Mouse (Mus musculus) hindbrain, embryonic 11.5 days (tissue): ENCODE data around the gene Hfe. TPM values are rescaled to one million over a fixed set of nuclear protein-coding genes. Genes with fewer than 3 reads are reported as not detected.
"Not testable (repeated sequence)": the region's sequence is repeated elsewhere in the genome, so short reads cannot be mapped to it uniquely, and the experiment has no call there.

Experiments used
- ATAC-seq: fragments of 200-750 bp; cut with Nextera tagmentation; 2 replicates; pipeline ENCODE4 v1.8.0; 2017; ENCODE audit warnings: mild to moderate bottlenecking, moderate TSS enrichment, moderate library complexity; ENCODE audit not compliant: low FRiP score
- DNase-seq: peaks from one replicate; pipeline ENCODE4 v3.0.0-alpha.2; 2015; ENCODE audit warnings: low spot score
- H3K27ac ChIP-seq: fragments of 300-500 bp; sonication (generic); 2 replicates; pipeline ENCODE4 v1.5.1; 2014; ENCODE audit warnings: mild to moderate bottlenecking, low read depth, low read length
- H3K27me3 ChIP-seq: fragments of 300-500 bp; sonication (generic); 2 replicates; pipeline ENCODE4 v1.6.1; 2014; ENCODE audit warnings: mild to moderate bottlenecking, low read length, moderate library complexity, mixed read lengths; ENCODE audit not compliant: control insufficient read depth, insufficient read depth
- H3K36me3 ChIP-seq: fragments of 300-500 bp; sonication (generic); 2 replicates; pipeline ENCODE4 v1.6.1; 2014; ENCODE audit warnings: mild to moderate bottlenecking, low read length, moderate library complexity, mixed read lengths; ENCODE audit not compliant: control insufficient read depth, insufficient read depth
- H3K4me1 ChIP-seq: fragments of 300-500 bp; sonication (generic); replicated peaks from 2 replicates; pipeline ENCODE4 v1.6.1; 2014; ENCODE audit warnings: low read length, mixed read lengths; ENCODE audit not compliant: control insufficient read depth, insufficient read depth
- H3K4me2 ChIP-seq: fragments of 300-500 bp; sonication (generic); replicated peaks from 2 replicates; pipeline ENCODE4 v1.6.1; 2014; ENCODE audit warnings: mild to moderate bottlenecking, low read depth, low read length
- H3K4me3 ChIP-seq: fragments of 300-500 bp; sonication (generic); 2 replicates; pipeline ENCODE4 v1.5.1; 2014; ENCODE audit warnings: low read depth, low read length
- H3K9ac ChIP-seq: fragments of 300-500 bp; sonication (generic); 2 replicates; pipeline ENCODE4 v1.6.1; 2014; ENCODE audit warnings: low read depth, low read length
- H3K9me3 ChIP-seq: fragments of 300-500 bp; sonication (generic); 2 replicates; pipeline ENCODE4 v1.6.1; 2016; ENCODE audit warnings: low read length; ENCODE audit not compliant: control insufficient read depth
- WGBS: fragments of 180-500 bp; shearing (Covaris S2); extraction: QIAGEN DNeasy Blood & Tissue Kit; methylation state at CpG from one replicate; pipeline ENCODE4 v1.1.7; 2014; 5-methylcytosine and 5-hydroxymethylcytosine counted together
- polyA plus RNA-seq: library from polyadenylated mRNA; unstranded; fragments of >200 nt; fragmentation: Nextera tagmentation; extraction: Ambion mirVana; gene quantifications from 2 replicates; pipeline ENCODE4 v1.2.1, GENCODE M21; 2014

Hfe gene
- polyA plus RNA-seq, 1 experiment from 2014 or later, result 3.4 TPM

DNA sequence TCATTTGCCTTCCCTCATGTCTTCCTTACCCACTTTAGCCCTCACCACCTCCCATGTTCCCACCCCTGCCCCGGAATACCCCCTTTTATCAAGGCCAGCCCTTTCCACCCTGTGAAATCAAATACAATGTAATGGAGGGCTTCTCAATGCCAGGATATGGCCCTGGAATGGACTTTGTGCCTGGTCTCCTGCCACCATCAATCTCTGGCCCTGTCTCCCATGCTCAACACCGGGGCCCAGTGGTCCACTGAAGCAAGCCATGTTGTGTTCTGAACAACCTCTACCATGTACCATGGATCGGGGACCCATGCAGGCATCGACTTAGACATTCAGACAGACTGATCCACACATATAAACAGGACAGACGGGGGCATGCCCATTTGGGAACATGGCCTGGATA is 19.1 kb upstream of the Hfe start:
- H3K9me3 ChIP-seq, result no peaks in the 10 kb centered on the region
- no peak for DNase-seq
- no peak overlapping the region for H3K4me3 ChIP-seq
- no peak overlapping the region for H3K27ac ChIP-seq
- H3K9ac ChIP-seq, result no peak overlapping the region
- no peaks in the 10 kb centered on the region for H3K36me3 ChIP-seq
- H3K4me1 ChIP-seq, result no peaks in the 10 kb centered on the region
- H3K27me3 ChIP-seq, result no peaks in the 10 kb centered on the region
- 92% methylated on average over 5 of the region's 5 CpGs for WGBS
- H3K4me2 ChIP-seq, result no peak overlapping the region
- no peak for ATAC-seq

DNA sequence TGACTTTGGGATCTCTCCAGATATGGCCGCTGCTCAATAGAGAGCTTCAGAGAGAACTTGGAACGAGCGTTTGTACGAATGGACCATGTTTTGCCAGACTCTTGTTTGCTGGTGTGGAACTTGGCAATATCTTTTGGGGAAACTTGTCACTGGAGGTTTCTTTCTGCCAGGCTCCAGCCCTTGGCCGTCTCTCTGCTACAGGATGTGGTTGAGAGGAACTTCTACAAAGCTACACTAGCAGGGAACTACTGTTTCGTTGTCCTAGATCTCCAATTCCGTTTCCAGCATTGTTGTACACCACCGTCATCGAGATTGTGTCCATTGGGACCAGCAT is 18.5 kb upstream of the Hfe start:
- 92% methylated on average over 9 of the region's 9 CpGs for WGBS
- no peak overlapping the region for H3K4me3 ChIP-seq
- no peak overlapping the region for H3K27ac ChIP-seq
- H3K4me2 ChIP-seq, result no peak overlapping the region
- H3K36me3 ChIP-seq, result no peaks in the 10 kb centered on the region
- no peaks in the 10 kb centered on the region for H3K9me3 ChIP-seq
- H3K4me1 ChIP-seq, result no peaks in the 10 kb centered on the region
- ATAC-seq (no peak), DNase-seq (no peak)
- no peaks in the 10 kb centered on the region for H3K27me3 ChIP-seq
- no peak overlapping the region for H3K9ac ChIP-seq

DNA sequence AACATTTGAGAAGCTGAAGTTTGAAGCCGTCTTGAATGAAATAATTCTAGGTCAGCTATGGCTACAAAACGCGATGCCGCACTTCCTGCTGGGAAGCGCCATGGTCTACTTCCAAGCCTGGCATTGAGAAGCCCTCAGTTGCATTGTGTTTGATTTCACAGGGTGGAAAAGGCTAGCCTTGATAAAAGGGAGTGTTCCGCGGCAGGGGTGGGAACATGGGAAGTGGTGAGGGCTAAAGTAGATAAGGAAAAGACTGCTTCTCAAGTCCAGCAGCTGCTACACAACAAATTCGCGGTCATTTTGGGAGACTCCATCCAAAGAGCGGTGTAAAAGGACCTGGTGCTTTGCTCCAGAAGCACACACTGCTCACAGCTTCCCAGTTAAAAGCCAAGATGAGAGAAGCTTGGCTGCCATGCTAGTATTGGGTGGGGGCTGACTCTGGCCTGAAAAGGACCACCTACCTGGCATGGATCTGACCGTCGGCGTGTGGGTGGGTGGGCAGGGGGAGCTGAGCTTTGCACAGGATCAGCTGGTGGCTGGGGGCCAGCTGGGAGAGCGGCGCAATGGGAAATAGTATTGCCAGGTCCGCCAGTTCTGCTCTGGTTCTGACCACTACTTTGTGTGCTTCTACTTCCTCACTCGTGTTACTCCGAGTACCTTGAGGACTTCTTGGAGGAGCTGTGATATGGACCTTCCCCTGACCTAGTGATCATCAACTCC is 18.0 kb upstream of the Hfe start:
- H3K27ac ChIP-seq, result no peak overlapping the region
- H3K4me1 ChIP-seq, result no peaks in the 10 kb centered on the region
- no peaks in the 10 kb centered on the region for H3K9me3 ChIP-seq
- no peaks in the 10 kb centered on the region for H3K27me3 ChIP-seq
- WGBS, result 84% methylated on average over 18 of the region's 18 CpGs
- no peak overlapping the region for H3K4me2 ChIP-seq
- ATAC-seq, result no peak
- no peak overlapping the region for H3K4me3 ChIP-seq
- H3K9ac ChIP-seq, result no peak overlapping the region
- H3K36me3 ChIP-seq, result no peaks in the 10 kb centered on the region
- no peak for DNase-seq

DNA sequence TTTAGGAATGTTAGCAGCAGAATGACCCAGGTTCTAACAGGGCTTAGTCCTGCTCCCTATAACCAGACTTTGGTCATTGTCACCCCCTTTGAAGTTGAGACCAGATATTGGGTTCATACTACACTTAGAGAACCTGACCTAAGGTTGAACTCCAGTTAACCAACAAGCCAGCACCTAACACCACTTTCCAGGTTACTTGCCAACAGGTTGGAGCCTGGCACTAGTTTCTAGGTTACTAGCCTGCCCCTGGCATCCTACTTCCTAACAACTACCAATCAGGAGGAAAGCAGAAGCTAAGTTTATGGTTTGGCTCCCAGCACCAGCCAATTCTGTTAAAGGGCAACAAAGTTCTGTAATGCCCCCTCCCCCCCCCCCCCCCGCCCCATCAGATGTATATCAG is 14.6 kb upstream of the Hfe start:
- H3K4me1 ChIP-seq, result no peaks in the 10 kb centered on the region
- no peak for DNase-seq
- H3K27me3 ChIP-seq, result no peaks in the 10 kb centered on the region
- ATAC-seq, result no peak
- no peak overlapping the region for H3K9ac ChIP-seq
- H3K27ac ChIP-seq, result no peak overlapping the region
- H3K4me2 ChIP-seq, result no peak overlapping the region
- 20% methylated on average over 1 of the region's 1 CpGs for WGBS
- H3K9me3 ChIP-seq, result no peaks in the 10 kb centered on the region
- H3K36me3 ChIP-seq, result no peaks in the 10 kb centered on the region
- H3K4me3 ChIP-seq, result no peak overlapping the region

DNA sequence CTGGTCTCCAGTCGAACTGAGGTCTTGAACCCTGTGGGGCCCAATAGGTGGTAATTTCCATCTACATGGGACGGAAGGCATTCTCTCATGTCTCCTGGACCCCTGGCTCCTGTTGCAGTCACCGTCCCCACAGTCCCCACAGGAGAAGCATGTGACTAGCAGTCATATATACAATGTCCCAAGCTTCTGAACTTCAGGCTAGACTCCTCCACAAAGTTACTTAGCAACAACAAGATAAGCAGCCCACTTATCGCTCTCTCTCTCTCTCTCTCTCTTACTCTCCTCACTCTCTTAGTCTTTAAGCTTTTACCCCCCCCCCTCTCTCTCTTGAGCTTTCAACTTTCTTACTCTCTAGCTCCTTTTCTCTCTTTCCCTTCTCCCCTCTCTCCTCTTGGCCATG is 13.6 kb upstream of the Hfe start:
- 90% methylated on average over 4 of the region's 4 CpGs for WGBS
- no peak overlapping the region for H3K4me2 ChIP-seq
- no peak overlapping the region for H3K4me3 ChIP-seq
- ATAC-seq (no peak), DNase-seq (no peak)
- H3K27me3 ChIP-seq, result no peaks in the 10 kb centered on the region
- no peaks in the 10 kb centered on the region for H3K4me1 ChIP-seq
- H3K27ac ChIP-seq, result no peak overlapping the region
- H3K36me3 ChIP-seq, result no peaks in the 10 kb centered on the region
- no peak overlapping the region for H3K9ac ChIP-seq
- H3K9me3 ChIP-seq, result no peaks in the 10 kb centered on the region

DNA sequence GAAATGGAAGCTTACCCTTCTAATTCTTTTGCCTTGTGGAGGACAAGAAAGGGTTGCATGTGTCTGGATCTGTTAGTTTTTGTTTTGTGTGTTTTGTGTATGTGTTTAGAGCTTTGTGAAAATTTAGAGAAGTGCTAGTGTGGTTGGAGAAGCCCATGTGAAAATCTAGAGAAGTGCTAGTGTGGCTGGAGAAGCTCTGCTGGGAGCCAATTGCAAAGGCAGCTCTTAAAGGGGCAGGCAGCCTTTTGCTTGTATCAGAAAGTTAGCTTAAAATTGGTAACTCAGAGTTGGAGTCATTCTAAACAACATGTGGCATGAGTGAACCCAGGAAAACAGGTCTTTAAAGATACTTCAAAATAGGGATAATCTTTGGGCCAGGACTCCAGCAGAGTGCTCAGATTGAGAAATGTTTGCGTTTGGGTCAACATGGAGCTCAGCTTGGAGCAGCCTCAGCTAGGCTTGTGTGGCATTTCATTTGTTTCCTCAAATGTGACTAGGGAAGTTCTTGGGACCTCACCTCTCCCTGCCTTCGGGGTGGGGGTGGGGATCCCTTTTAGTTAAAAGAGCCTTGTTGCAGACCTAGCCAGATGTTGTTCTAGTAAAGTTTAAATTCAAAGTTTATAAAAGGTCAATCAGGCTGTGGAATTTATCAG is 7.1 kb upstream of the Hfe start:
- not testable (repeated sequence) for ATAC-seq, DNase-seq, H3K36me3 ChIP-seq, H3K9me3 ChIP-seq, H3K4me2 ChIP-seq, H3K4me3 ChIP-seq, H3K4me1 ChIP-seq, H3K27me3 ChIP-seq, H3K27ac ChIP-seq, H3K9ac ChIP-seq
- WGBS, result 8% methylated on average over 2 of the region's 2 CpGs

DNA sequence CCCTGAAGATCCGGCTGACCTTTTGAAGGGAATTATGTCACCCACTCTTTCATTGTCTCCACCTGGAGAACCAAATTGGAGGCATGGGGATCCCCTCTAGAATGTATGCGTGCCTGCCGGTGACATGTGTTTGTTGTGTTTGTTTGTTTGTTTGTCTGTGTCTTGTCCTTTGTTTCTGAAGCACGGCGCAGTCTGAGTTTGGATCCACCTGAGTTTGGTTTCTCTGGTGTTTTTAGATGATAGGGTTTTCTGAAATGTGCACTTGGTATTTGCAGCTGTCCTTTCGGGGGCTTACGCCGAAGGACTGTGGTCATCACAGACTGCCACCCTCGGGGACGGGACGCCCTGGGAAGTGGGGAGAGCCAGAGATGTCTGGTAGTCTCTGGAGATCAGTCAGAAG is 6.5 kb upstream of the Hfe start:
- 46% methylated on average over 11 of the region's 11 CpGs for WGBS
- H3K27ac ChIP-seq, result no peak overlapping the region

DNA sequence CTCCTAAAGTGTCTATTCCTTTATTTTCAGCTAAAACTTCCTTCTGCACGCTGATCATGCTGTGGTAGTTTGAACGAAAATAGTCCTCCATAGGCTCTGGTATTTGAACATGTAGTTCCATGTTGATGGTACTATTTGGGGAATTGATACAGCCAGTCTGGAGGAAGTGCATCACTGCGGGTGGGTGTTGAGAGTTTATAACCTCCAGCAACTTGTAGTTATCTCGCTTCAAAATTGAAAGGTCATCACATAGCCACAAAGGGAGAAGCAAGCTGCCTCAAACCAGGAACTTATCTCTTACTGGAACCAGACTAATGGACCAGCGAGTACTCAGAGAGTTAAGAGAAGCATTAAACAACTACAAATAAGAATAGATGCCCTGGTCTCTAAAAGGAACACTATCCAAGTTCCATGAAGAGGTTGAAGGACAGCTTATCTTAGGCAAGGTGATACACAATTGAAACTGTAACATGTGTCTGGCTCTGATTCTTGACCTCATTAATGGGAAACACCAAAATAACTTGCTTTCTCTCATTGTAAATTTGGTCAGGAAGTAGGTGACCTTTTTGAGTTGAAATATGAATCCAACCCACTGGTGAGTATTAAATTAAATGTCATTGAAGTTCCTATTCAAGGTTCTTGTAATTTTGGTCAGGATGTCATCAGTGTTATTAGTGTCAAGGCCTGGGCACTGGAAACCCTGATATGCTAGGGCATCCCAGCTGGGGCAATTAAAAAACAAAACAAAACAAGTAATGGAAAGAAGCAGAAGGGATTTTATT is 5.8 kb upstream of the Hfe start:
- H3K4me3 ChIP-seq, result no peak overlapping the region
- H3K27ac ChIP-seq, result no peak overlapping the region
- no peak for DNase-seq
- H3K27me3 ChIP-seq, result no peaks in the 10 kb centered on the region
- no peak for ATAC-seq
- H3K9me3 ChIP-seq, result no peaks in the 10 kb centered on the region
- WGBS, result 88% methylated on average over 5 of the region's 5 CpGs
- no peak overlapping the region for H3K9ac ChIP-seq
- H3K36me3 ChIP-seq, result no peaks in the 10 kb centered on the region
- no peak overlapping the region for H3K4me2 ChIP-seq
- no peaks in the 10 kb centered on the region for H3K4me1 ChIP-seq

More for the DNA sequence above, 6.5 kb upstream of the Hfe start:
- H3K9ac ChIP-seq, result no peak overlapping the region
- no peak overlapping the region for H3K4me2 ChIP-seq
- no peaks in the 10 kb centered on the region for H3K36me3 ChIP-seq
- H3K27me3 ChIP-seq, result no peaks in the 10 kb centered on the region
- H3K9me3 ChIP-seq, result no peaks in the 10 kb centered on the region
- DNase-seq (no peak), ATAC-seq (no peak)
- H3K4me1 ChIP-seq, result no peaks in the 10 kb centered on the region
- H3K4me3 ChIP-seq, result no peak overlapping the region
